Mouse (Mus musculus): Measurements from ENCODE around the gene Hsp90ab1.
A peak's percentile ranks its signal among the peaks of the same experiment; 100 is the strongest.

Hsp90ab1 gene

GRCm38 (mm10) chr17:45557998-45558862 is 14.8 kb downstream of the Hsp90ab1 start:
- DNase-seq (ENCODE audit: low spot score) = no peak

- no peak for DNase-seq (ENCODE audit: low spot score)
Observed at GRCm38 (mm10) chr17:45557246-45557824, 15.7 kb downstream of the Hsp90ab1 start.

- no peak for DNase-seq (ENCODE audit: low spot score)
Observed at GRCm38 (mm10) chr17:45556514-45557245, 16.4 kb downstream of the Hsp90ab1 start.

- no peak for DNase-seq (ENCODE audit: low spot score)
Observed at GRCm38 (mm10) chr17:45556107-45556489, 17.0 kb downstream of the Hsp90ab1 start.

- peak; percentile 71 for DNase-seq (ENCODE audit: low spot score)
Observed at GRCm38 (mm10) chr17:45555452-45556106, 17.5 kb downstream of the Hsp90ab1 start, which contains the start of gene Nfkbie. Gene Nfkbie (plus strand): TSS chr17:45555703.

- DNase-seq (ENCODE audit: low spot score) = no peak
Observed at GRCm38 (mm10) chr17:45554420-45554819, 18.7 kb downstream of the Hsp90ab1 start.

GRCm38 (mm10) chr17:45553065-45553464 is 20.0 kb downstream of the Hsp90ab1 start:
- no peak for DNase-seq (ENCODE audit: low spot score)

GRCm38 (mm10) chr17:45551816-45552451 is 21.1 kb downstream of the Hsp90ab1 start:
- peak; percentile 81 for DNase-seq (ENCODE audit: low spot score)

GRCm38 (mm10) chr17:45551249-45551796 is 21.7 kb downstream of the Hsp90ab1 start:
- DNase-seq (ENCODE audit: low spot score) = no peak

GRCm38 (mm10) chr17:45550253-45550652 is 22.8 kb downstream of the Hsp90ab1 start:
- DNase-seq (ENCODE audit: low spot score) = no peak

- DNase-seq (ENCODE audit: low spot score) = no peak
Observed at GRCm38 (mm10) chr17:45549617-45550181, 23.4 kb downstream of the Hsp90ab1 start, which contains the start of gene Tmem151b. Gene Tmem151b (minus strand): TSS chr17:45549677.

GRCm38 (mm10) chr17:45548541-45549512 is 24.2 kb downstream of the Hsp90ab1 start:
- no peak for DNase-seq (ENCODE audit: low spot score)

- no peak for DNase-seq (ENCODE audit: low spot score)
Observed at GRCm38 (mm10) chr17:45547461-45548190, 25.4 kb downstream of the Hsp90ab1 start.

GRCm38 (mm10) chr17:45546941-45547340 is 26.1 kb downstream of the Hsp90ab1 start:
- no peak for DNase-seq (ENCODE audit: low spot score)

- DNase-seq (ENCODE audit: low spot score) = no peak
Observed at GRCm38 (mm10) chr17:45545278-45545961, 27.7 kb downstream of the Hsp90ab1 start.

- DNase-seq (ENCODE audit: low spot score) = no peak
Observed at GRCm38 (mm10) chr17:45544873-45545277, 28.2 kb downstream of the Hsp90ab1 start.

- DNase-seq (ENCODE audit: low spot score) = no peak
Observed at GRCm38 (mm10) chr17:45544001-45544872, 28.8 kb downstream of the Hsp90ab1 start.
